Mouse (Mus musculus): ENCODE results near the gene Uri1. TPM values are rescaled to one million over a fixed set of nuclear protein-coding genes. Genes with fewer than 3 reads are reported as not detected.

Uri1 gene
- polyA plus RNA-seq, 1 experiment from 2014 or later, result 40.9 TPM

DNA sequence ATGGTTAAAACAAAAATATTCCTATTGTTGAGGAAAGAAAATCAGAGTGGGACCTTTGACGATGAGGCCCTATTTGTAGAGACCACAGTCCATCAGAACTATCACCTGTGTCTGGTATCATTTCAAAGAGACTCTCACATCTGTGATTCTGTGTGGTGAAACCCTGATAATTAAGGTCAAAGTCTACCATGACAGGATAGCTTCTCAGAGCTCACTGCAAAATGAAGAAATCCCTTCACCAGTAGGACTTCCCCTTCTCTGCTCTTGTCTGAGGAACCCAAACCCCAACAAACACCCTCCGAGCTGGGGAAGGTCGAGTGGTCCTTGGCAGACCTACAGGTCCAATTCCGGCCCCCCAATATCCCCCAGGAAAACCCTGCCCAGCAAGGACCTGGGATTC lies 1.5 kb upstream of the Uri1 start:
- H3K4me1 ChIP-seq (ENCODE audit: control insufficient read depth, insufficient read depth, low read length), result 0 out of 2 replicates have a peak, but pooled peaks cover 2% of the 10 kb centered on the region
- H3K4me3 ChIP-seq (ENCODE audit: low read depth, low read length), result no peak overlapping the region
- DNase-seq (ENCODE audit: low spot score) (no peak), ATAC-seq (ENCODE audit: insufficient number of reproducible peaks, low FRiP score, low TSS enrichment, low read depth) (no peak)
- no peaks in the 10 kb centered on the region for H3K9me3 ChIP-seq (ENCODE audit: control insufficient read depth, low read length)
- WGBS, result 79% methylated on average over 4 of the region's 4 CpGs
- H3K27ac ChIP-seq (replicated peaks; ENCODE audit: low read depth, low read length), result no peak overlapping the region
- no peak overlapping the region for H3K9ac ChIP-seq (ENCODE audit: low read length)
- no peak overlapping the region for H3K4me2 ChIP-seq (ENCODE audit: low read depth, severe bottlenecking)
- no peaks in the 10 kb centered on the region for H3K27me3 ChIP-seq (ENCODE audit: control insufficient read depth, insufficient read depth, low read length)
- no peaks in the 10 kb centered on the region for H3K36me3 ChIP-seq (ENCODE audit: control insufficient read depth, insufficient read depth, low read length)

DNA sequence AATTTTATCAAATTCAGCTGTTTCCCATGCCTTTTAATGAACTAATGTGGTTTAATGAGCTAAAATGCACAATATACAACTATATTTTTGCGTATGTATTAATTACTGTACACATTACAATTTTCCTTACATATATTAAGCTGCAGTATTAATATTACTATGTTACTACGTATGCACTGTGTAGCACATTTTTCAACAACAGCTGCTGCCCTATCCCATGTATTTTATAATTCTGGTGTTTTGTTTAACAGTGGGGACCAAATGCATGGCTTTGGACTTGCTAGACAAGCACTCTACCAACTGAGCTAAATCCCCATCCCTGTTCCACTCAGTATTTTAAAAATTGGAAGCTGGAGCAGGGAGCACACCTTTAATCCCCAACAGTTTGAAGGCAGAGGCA lies 3.6 kb downstream of the Uri1 start:
- H3K4me2 ChIP-seq (ENCODE audit: low read depth, severe bottlenecking), result peak overlapping the region; percentile 58
- DNase-seq (ENCODE audit: low spot score) (no peak), ATAC-seq (ENCODE audit: insufficient number of reproducible peaks, low FRiP score, low TSS enrichment, low read depth) (peak; percentile 35; the same call in 1 of the 2 replicates)
- H3K27ac ChIP-seq (replicated peaks; ENCODE audit: low read depth, low read length), result no peak overlapping the region
- H3K9me3 ChIP-seq (ENCODE audit: control insufficient read depth, low read length), result no peaks in the 10 kb centered on the region
- no peaks in the 10 kb centered on the region for H3K27me3 ChIP-seq (ENCODE audit: control insufficient read depth, insufficient read depth, low read length)
- no peak overlapping the region for H3K9ac ChIP-seq (ENCODE audit: low read length)
- H3K4me3 ChIP-seq (ENCODE audit: low read depth, low read length), result peak overlapping the region; percentile 89; the same call in 1 of the 2 replicates
- H3K4me1 ChIP-seq (ENCODE audit: control insufficient read depth, insufficient read depth, low read length), result 0 out of 2 replicates have a peak, but pooled peaks cover 9% of the 10 kb centered on the region
- 49% methylated on average over 2 of the region's 2 CpGs for WGBS
- no peaks in the 10 kb centered on the region for H3K36me3 ChIP-seq (ENCODE audit: control insufficient read depth, insufficient read depth, low read length)

DNA sequence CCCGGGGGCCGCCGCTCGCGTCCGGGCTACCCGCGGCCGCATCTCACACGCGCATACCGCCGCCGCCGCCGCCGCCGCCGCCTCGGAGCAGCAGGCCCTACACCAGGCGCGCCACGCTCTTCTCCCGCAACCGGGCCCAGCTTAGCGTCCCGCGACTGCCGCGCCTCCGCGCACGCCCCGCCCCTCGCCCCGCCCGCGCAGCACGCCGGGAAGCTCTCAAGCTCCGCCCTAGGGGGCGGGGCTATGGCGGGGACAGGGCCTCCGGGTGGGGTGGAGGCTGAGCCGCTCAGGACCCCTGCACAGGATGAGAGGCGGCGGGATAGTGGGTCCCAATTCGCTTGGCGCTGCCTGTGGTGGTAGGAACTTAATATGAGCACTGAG lies 4.0 kb downstream of the Uri1 start:
- Histone ChIP-seq H3K4me2 (ENCODE audit: low read depth, severe bottlenecking) (peak overlapping the region; percentile 58), H3K9ac (ENCODE audit: low read length) (peak overlapping the region; percentile 94), H3K36me3 (ENCODE audit: control insufficient read depth, insufficient read depth, low read length) (no peaks in the 10 kb centered on the region), H3K9me3 (ENCODE audit: control insufficient read depth, low read length) (no peaks in the 10 kb centered on the region), H3K27me3 (ENCODE audit: control insufficient read depth, insufficient read depth, low read length) (no peaks in the 10 kb centered on the region), H3K4me3 (ENCODE audit: low read depth, low read length) (peak overlapping the region; percentile 89), H3K27ac (replicated peaks; ENCODE audit: low read depth, low read length) (peak overlapping the region; percentile 87), H3K4me1 (ENCODE audit: control insufficient read depth, insufficient read depth, low read length) (0 out of 2 replicates have a peak, but pooled peaks cover 9% of the 10 kb centered on the region)
- WGBS, result under 1% methylated on average over 33 of the region's 49 CpGs
- ATAC-seq (ENCODE audit: insufficient number of reproducible peaks, low FRiP score, low TSS enrichment, low read depth) (peak; percentile 90), DNase-seq (ENCODE audit: low spot score) (peak; percentile 90)

DNA sequence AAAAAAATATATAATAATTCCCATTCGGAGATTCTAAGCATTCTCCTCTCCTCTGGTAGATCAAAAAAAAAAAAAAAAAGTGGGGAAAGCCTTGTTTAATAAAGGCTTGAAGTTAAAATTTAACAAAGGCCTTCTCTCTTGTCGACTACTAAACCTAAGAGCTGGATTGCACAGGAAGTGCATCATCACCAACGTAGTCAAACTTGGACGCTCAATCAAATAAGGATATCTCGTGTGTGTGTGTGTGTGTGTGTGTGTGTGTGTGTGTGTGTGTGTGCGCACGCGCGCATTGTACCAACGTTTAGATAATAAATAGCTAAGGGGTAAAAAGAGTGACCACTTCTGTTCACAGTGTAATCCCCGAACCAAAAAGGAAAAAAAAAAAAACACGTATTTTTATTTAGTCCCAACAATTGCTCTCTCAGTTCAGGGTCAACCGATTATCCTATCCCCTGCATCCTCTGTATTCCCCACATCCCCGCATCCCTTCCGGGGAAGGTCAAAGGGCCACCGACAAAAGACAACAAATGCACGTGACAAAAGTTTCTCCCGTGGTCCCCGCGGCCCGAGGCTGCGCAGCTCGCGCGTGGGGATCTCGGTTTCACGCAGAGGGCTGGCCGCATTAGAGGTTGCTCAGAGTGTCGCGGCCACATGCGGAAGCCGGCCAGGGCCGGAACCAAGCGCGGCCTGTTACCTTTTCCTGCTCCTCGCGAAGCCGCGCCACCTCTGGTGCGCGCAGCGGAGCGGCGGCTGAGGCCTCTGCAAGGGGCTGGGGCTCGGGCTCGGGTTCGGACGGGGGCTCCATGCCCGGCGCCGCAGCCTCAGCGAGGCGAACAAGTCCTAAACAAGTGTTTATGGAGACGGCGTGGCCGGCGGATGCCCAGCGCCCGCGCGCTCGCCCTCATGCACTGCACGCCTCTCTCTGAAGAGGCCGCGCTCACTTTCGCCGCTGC lies 4.7 kb downstream of the Uri1 start:
- under 1% methylated on average over 67 of the region's 67 CpGs for WGBS
- 0 out of 2 replicates have a peak, but pooled peaks cover 9% of the 10 kb centered on the region for H3K4me1 ChIP-seq (ENCODE audit: control insufficient read depth, insufficient read depth, low read length)
- H3K4me2 ChIP-seq (ENCODE audit: low read depth, severe bottlenecking), result peak overlapping the region; percentile 58
- peak overlapping the region; percentile 87 for H3K27ac ChIP-seq (replicated peaks; ENCODE audit: low read depth, low read length)
- ATAC-seq (ENCODE audit: insufficient number of reproducible peaks, low FRiP score, low TSS enrichment, low read depth) (peak; percentile 78), DNase-seq (ENCODE audit: low spot score) (peak; percentile 77)
- H3K36me3 ChIP-seq (ENCODE audit: control insufficient read depth, insufficient read depth, low read length), result no peaks in the 10 kb centered on the region
- H3K9ac ChIP-seq (ENCODE audit: low read length), result peak overlapping the region; percentile 94
- H3K9me3 ChIP-seq (ENCODE audit: control insufficient read depth, low read length), result no peaks in the 10 kb centered on the region
- no peaks in the 10 kb centered on the region for H3K27me3 ChIP-seq (ENCODE audit: control insufficient read depth, insufficient read depth, low read length)
- H3K4me3 ChIP-seq (ENCODE audit: low read depth, low read length), result peak overlapping the region; percentile 89

GRCm38 (mm10) chr7:38015356-38015755 lies 8.0 kb downstream of the Uri1 start:
- WGBS, result 76% methylated on average over 5 of the region's 5 CpGs
- H3K4me3 ChIP-seq (ENCODE audit: low read depth, low read length), result no peak overlapping the region
- H3K4me1 ChIP-seq (ENCODE audit: control insufficient read depth, insufficient read depth, low read length), result 0 out of 2 replicates have a peak, but pooled peaks cover 9% of the 10 kb centered on the region
- no peak overlapping the region for H3K9ac ChIP-seq (ENCODE audit: low read length)
- H3K9me3 ChIP-seq (ENCODE audit: control insufficient read depth, low read length), result no peaks in the 10 kb centered on the region
- H3K36me3 ChIP-seq (ENCODE audit: control insufficient read depth, insufficient read depth, low read length), result no peaks in the 10 kb centered on the region
- no peak overlapping the region for H3K27ac ChIP-seq (replicated peaks; ENCODE audit: low read depth, low read length)
- ATAC-seq (ENCODE audit: insufficient number of reproducible peaks, low FRiP score, low TSS enrichment, low read depth) (no peak), DNase-seq (ENCODE audit: low spot score) (no peak)
- no peak overlapping the region for H3K4me2 ChIP-seq (ENCODE audit: low read depth, severe bottlenecking)
- no peaks in the 10 kb centered on the region for H3K27me3 ChIP-seq (ENCODE audit: control insufficient read depth, insufficient read depth, low read length)

- ATAC-seq (ENCODE audit: insufficient number of reproducible peaks, low FRiP score, low TSS enrichment, low read depth) (no peak), DNase-seq (ENCODE audit: low spot score) (no peak)
- Histone ChIP-seq H3K4me3 (ENCODE audit: low read depth, low read length) (no peak overlapping the region), H3K36me3 (ENCODE audit: control insufficient read depth, insufficient read depth, low read length) (no peaks in the 10 kb centered on the region), H3K27me3 (ENCODE audit: control insufficient read depth, insufficient read depth, low read length) (no peaks in the 10 kb centered on the region), H3K4me2 (ENCODE audit: low read depth, severe bottlenecking) (no peak overlapping the region), H3K9ac (ENCODE audit: low read length) (no peak overlapping the region), H3K9me3 (ENCODE audit: control insufficient read depth, low read length) (no peaks in the 10 kb centered on the region), H3K27ac (replicated peaks; ENCODE audit: low read depth, low read length) (no peak overlapping the region), H3K4me1 (ENCODE audit: control insufficient read depth, insufficient read depth, low read length) (0 out of 2 replicates have a peak, but pooled peaks cover 6% of the 10 kb centered on the region)
- WGBS, result 80% methylated on average over 3 of the region's 3 CpGs
Observed at GRCm38 (mm10) chr7:38013946-38014345, 9.4 kb downstream of the Uri1 start.

DNA sequence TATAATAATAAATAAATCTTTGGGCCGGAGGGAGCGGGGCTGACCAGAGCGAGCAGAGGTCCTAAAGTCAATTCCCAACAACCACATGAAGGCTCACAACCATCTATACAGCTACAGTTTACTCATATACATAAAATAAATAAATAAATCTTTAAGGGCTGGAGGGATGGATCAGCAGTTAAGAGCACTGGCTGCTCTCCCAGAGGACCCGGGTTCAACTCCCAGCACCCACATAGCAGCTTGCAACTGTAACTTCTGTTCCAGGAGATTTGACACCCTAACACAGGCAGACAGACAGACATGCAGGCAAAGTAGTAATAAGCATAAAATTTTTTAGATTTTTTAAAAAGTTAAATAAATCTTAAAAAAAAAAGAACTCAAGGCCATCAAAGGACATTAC lies 10.5 kb downstream of the Uri1 start:
- no peak overlapping the region for H3K9ac ChIP-seq (ENCODE audit: low read length)
- 0 out of 2 replicates have a peak, but pooled peaks cover 6% of the 10 kb centered on the region for H3K4me1 ChIP-seq (ENCODE audit: control insufficient read depth, insufficient read depth, low read length)
- ATAC-seq (ENCODE audit: insufficient number of reproducible peaks, low FRiP score, low TSS enrichment, low read depth) (no peak), DNase-seq (ENCODE audit: low spot score) (no peak)
- H3K4me2 ChIP-seq (ENCODE audit: low read depth, severe bottlenecking), result no peak overlapping the region
- 89% methylated on average over 4 of the region's 4 CpGs for WGBS
- no peaks in the 10 kb centered on the region for H3K27me3 ChIP-seq (ENCODE audit: control insufficient read depth, insufficient read depth, low read length)
- H3K36me3 ChIP-seq (ENCODE audit: control insufficient read depth, insufficient read depth, low read length), result no peaks in the 10 kb centered on the region
- H3K9me3 ChIP-seq (ENCODE audit: control insufficient read depth, low read length), result no peaks in the 10 kb centered on the region
- no peak overlapping the region for H3K27ac ChIP-seq (replicated peaks; ENCODE audit: low read depth, low read length)
- H3K4me3 ChIP-seq (ENCODE audit: low read depth, low read length), result no peak overlapping the region

GRCm38 (mm10) chr7:38008359-38008758 lies 15.0 kb downstream of the Uri1 start:
- Histone ChIP-seq H3K27ac (replicated peaks; ENCODE audit: low read depth, low read length) (no peak overlapping the region), H3K4me2 (ENCODE audit: low read depth, severe bottlenecking) (no peak overlapping the region), H3K9me3 (ENCODE audit: control insufficient read depth, low read length) (no peaks in the 10 kb centered on the region), H3K4me3 (ENCODE audit: low read depth, low read length) (no peak overlapping the region), H3K27me3 (ENCODE audit: control insufficient read depth, insufficient read depth, low read length) (no peaks in the 10 kb centered on the region), H3K4me1 (ENCODE audit: control insufficient read depth, insufficient read depth, low read length) (no peaks in the 10 kb centered on the region), H3K9ac (ENCODE audit: low read length) (no peak overlapping the region), H3K36me3 (ENCODE audit: control insufficient read depth, insufficient read depth, low read length) (no peaks in the 10 kb centered on the region)
- ATAC-seq (ENCODE audit: insufficient number of reproducible peaks, low FRiP score, low TSS enrichment, low read depth) (no peak), DNase-seq (ENCODE audit: low spot score) (no peak)
- 90% methylated on average over 6 of the region's 6 CpGs for WGBS

All from limb, embryonic 11.5 days (tissue).